Mouse (Mus musculus) left cerebral cortex, postnatal 14 days (tissue): Measurements from ENCODE around the gene Gmeb1. TPM values are rescaled to one million over a fixed set of nuclear protein-coding genes. Genes with fewer than 3 reads are reported as not detected.
"Not testable (repeated sequence)": the region's sequence is repeated elsewhere in the genome, so short reads cannot be mapped to it uniquely, and the experiment has no call there.

Source experiments
- DNase-seq, 2 experiments: peaks; one replicate each; pipeline ENCODE4 v3.0.0; 2021 to 2022; ENCODE audit warnings: low spot score in 2 of 2, mixed read lengths in 1 of 2
- intact Hi-C: fragments of 180-260 bp; cut with DNase I; formaldehyde crosslinking; loops from one replicate; pipeline ENCODE4 v1.15.1; 2025
- total RNA-seq, 2 experiments: library from RNA; stranded (reverse); gene quantifications; 2 replicates each; pipeline ENCODE4 v1.2.3; 2021

Gene Gmeb1
- total RNA-seq, 2 experiments from 2014 or later = 25.1 to 25.9 TPM

DNA sequence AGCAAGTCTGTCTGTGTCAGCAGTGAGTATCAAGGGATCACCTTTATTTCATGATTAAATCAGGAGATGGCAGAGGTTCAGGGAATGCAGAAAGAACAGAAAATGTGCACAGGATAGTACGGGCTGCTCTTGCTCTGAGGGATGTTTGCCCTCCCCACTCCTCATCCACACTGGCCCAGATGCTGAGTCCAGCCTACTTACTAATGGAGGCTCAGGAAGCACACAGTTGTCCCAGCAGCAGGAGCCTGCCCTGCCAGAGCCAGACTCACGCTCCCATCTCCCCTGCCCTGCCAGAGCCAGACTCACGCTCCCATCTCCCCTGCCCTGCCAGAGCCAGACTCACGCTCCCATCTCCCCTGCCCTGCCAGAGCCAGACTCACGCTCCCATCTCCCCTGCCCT lies 27.4 kb upstream of the Gmeb1 start:
- DNase-seq, intact Hi-C loops: not testable (repeated sequence)

DNA sequence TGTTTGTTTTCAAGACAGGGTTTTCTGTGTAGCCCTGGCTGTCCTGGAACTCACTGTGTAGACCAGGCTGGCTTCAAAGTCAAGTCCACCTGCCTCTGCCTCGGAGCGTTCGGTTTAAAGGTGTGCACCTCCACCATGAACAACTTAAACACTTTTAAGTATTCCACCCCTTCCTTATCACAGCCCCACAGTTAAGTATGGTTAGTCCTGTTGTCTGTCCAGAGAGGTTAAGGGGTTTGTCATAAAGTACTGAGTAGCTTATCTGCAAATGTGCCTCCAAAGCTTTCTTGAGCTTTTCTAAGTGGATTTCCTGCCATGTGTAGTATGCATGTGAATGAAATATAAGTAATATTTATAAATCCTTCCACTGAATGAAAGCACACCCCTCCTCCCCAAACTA lies 14.5 kb upstream of the Gmeb1 start:
- DNase-seq = no peak
- intact Hi-C loops = no loop called here

DNA sequence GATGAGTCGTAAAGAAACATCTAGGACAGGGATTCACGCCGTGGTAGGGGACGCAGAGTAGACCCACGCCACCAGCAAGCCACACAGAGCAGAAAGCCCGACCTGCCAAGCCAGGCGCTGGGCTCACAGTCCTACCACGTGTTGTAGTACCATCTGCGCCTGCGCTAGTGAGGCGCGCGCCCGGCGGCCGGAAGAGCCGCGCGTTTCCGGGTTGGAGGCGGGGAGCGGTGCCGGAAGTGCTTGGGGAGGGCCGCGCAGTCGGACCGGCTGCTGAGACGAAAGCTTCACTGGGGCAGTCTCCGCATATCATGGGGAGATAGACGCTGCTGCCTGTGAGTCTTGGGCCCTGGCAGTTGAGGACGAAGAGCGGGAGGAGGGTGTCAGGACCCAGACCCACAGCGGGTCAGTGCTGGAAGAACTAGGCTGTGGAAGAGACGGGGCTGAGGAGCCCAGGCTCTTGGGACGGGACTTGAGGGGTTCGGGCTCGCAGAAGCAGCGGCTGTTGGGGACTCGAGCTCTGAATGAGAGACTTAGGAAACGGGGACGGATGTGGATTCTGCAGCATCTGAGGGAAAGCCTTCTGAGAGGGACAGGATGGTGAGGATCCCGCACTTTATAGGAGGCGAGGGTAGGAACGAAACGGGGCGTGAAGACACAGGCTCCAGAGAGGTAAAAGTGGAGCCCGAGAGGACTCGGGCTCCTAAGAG lies 12.9 kb upstream of the Gmeb1 start, which contains the start of gene Taf12:
Taf12 (plus strand) TSS at position 220 of the 707 bp plus-strand sequence.
- peak; percentile 93 to 94 for DNase-seq
- intact Hi-C loops = loop anchor here (5.0 kb wide), 1 partner anchor 78 kb away; the partner anchor contains the start of gene Rcc1

DNA sequence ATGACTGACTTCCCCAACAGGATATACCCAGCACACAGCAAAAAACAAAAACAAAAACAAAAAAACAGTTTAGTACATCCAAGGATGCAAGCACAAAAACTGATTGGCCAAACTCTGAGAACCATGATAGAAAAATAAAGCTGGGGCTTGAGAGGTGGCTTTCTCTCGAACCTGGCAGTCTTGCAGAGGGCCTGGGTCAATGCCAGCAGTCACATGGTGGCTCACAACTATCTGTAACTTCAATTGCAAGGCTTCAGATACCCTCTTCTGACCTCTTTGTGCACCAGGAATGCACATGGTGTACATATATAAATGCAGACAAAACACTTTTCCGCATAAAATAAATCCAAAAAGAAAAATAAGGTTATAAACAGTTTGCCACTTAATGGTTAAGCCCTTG lies 11.8 kb upstream of the Gmeb1 start:
- DNase-seq = no peak
- intact Hi-C loops = loop anchor here (5.0 kb wide), 1 partner anchor 79 kb away; the partner anchor contains the start of gene Rcc1

DNA sequence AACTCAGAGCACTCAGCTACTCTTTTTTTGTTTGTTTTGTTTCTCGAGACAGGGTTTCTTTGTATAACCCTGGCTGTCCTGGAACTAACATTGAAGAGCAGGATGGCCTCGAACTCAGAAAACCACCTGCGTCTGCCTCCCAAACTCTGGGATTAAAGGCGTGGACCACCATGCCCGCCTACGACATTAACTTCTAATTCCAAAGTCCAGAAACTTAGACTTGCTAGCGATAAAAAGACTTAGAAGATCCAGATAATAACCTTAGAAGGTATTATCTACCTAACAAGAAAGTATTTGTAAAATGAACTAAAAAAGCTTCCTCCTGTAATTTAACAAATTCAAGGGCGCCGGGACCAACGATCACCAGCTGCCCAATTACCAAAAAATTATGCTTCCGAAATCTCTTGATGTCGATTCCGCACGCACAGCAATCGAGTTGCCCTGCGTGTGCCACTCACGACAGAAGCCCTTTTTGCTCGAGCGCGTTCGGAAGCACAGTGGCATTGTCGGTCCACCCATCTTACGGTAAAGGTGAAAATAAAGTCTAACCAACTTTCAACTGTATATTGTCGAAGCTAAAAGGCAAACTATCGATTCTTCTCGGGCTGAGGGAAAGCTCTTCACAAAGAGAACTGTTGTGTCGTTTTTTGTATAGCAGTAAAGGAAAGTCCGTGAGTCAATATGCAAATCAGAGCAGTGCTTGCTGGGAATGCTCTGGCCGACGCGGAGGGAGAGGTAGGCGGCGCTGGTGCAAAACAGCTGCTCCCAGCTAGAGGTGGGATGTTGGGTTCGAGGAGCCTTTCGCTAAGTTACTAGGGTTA lies 8.5 kb upstream of the Gmeb1 start:
- DNase-seq = peak; percentile 84 to 89
- intact Hi-C loops = loop anchor here (5.0 kb wide), 1 partner anchor 82 kb away; the partner anchor contains the start of gene Rcc1

DNA sequence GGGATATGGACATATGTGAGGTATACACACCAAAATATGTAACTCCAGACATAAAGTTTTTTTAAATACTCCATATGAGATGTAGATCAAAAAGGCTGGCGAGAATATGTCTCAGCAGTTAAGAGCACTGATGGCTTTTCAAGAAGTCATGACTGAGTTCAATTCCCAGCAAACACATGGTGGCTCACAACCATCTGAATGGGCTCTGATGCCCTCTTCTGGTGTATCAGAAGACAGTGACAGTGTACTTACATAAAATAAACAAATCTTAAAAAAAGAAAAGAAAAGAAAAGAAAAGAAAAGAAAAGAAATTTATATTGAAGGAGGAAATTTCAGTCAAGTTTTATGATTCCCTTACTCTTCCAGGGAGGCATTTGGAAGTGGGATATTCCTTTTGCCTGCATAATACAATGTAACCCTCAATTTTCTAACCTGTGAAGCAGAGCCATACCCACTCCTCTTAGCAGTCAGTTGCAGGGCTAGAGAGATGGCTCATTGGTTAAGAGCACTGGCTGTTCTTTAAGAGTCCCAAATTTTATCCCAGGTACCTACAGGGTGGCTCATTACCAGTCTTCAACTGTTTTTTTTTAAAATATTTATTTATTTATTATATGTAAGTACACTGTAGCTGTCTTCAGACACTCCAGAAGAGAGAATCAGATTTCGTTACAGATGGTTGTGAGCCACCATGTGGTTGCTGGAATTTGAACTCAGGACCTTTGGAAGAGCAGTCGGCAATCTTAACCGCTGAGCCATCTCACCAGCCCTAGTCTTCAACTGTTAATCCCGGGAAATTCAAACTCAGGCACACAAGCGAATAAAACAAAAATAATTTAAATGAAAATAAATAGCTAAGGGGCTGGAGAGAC lies 7.7 kb upstream of the Gmeb1 start:
- intact Hi-C loops = no loop called here
- no peak for DNase-seq

DNA sequence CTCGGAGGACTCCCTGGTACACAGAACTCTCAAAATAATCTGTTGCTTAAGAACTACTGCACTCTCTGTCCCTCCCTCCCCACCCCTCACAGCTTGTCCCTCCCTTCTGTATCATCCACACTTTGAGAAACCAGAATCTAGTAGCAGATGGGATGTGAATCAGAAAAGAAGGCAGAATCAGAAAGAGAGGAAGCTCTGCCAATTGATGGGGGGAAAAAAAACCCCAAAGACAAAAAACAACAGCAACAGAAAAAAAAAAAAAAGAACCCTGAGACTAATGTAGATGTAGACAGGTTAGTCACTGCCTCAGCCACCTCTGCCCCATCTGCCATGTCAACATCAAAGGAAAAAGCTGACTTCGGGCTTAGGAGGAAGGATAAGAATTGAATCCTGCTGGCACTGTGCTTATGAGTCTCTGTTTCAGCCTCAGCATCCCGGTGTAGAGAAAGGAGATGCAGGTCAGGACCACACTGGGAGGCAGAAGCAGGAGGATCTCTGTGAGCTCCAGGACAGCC lies 5.5 kb upstream of the Gmeb1 start:
- DNase-seq = no peak
- intact Hi-C loops = loop anchor here (2.0 kb wide), 1 partner anchor 54 kb away; the partner anchor contains the start of gene Ythdf2

DNA sequence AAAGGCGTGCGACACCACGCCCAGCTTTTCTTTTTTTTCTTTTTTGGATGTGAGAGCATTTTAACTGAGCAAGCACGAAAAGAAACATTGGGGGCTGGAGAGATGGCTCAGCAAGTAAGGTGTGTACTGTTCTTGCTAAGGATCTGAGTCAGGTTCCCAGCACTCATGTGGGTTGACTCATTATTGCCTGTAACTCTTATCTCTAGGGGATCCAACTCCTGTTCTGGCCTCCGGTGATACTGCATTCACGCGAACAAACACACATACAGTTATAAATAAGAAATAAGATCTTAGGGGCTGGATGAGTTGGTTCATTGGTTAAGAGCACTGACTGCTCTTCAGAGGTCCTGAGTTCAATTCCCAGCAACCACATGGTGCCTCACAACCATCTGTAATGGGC lies 1.9 kb upstream of the Gmeb1 start:
- intact Hi-C loops = no loop called here
- no peak for DNase-seq

DNA sequence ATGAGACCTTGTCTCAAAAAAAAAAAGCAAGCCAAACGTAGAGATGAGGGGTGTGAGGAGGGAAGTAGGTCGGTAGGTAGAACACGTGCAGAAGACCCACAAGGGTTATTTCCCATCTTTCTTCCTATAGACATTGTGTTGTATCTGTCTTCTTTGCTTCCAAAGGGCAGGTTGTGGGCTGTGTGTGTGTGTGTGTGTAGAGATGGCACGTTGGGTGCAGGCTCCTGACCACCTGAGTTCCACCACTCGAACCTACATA lies 885 bp upstream of the Gmeb1 start:
- intact Hi-C loops = no loop called here
- DNase-seq = no peak

DNA sequence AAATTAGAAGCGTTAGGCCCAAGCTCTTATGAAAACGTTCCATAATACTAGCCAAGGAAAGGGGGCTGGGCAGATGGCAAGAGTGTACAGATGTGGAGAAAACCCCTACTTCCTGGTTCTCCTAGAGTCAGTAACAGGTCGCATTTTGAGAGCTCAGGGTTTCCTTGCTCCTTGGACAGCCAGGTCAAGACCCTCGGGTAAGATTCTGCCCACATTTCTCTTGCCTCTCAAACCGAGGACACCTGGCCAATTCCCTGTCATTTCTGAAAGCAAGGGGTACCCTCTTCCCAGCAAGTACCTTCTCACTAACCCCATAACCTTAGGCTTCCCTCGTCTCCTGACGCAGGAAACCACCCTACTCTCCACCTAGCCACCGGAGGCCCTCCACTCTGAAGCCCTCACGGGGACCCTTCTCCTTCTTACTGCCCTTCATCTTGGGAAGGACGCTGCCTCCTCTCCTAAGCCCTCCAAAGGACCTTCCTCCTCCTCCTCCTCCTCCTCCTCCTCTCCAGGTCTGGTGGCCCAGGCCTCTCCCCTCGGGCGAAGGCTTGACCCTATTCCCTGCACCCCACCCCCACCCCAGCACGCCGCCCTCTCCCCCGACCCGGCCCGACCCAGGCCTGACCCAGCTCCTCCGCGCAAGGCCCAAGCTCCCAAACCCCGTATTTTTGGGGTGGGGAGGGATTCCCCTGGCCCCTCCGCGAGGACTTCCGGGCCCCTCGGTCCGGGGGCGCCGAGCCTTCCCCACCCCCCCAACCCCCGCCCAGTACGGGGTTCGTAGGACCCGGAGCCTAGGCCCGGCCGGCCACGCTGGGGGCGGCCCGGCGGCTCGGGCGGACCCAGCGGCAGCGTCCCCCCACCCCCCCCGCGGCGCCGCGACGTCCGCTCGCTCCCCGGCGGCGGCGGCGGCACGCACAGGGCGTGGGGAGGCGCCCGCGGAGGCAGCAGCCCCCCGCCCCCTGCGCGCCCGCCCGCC lies 710 bp downstream of the Gmeb1 start:
- intact Hi-C loops = no loop called here
- no peak for DNase-seq

DNA sequence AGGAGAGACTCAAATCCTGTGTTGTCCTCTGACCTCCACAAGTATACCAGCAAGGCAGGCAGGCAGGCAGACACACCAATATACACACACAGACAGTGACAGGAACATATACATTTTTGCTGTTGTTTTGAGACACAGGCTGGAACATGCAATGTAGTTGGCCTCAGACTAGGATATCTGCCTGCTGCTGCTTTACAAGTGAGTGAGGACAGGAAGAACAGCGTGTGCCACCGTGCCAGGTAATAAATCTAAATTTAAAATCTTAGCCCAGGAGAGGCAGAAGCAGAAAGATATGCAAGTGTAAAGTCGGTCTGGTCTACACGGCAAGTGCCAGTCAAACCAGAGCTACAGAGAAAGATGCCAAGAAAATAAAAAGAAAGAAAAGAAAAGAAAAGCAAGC lies 2.2 kb downstream of the Gmeb1 start:
- intact Hi-C loops = no loop called here
- no peak for DNase-seq

DNA sequence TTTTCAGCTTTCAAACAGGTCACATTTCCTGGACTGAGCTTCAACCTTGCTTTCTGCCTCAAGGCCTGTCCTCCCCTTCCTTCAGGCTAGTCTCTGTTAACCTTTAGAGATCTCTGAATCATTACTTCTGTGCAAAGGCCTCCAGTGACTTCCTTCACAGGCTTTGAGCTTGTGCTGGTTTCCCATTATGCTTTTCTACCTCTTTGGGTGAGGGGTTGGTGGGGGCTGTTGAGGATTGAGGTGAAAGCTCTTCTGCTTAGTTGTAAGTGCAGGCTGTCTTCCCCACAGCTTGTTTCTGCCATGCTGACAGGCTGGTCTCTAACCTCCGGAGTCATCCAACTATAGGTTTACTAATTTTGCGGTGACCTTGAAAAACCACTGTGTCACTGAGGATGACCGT lies 5.0 kb downstream of the Gmeb1 start:
- intact Hi-C loops = no loop called here
- DNase-seq = no peak

DNA sequence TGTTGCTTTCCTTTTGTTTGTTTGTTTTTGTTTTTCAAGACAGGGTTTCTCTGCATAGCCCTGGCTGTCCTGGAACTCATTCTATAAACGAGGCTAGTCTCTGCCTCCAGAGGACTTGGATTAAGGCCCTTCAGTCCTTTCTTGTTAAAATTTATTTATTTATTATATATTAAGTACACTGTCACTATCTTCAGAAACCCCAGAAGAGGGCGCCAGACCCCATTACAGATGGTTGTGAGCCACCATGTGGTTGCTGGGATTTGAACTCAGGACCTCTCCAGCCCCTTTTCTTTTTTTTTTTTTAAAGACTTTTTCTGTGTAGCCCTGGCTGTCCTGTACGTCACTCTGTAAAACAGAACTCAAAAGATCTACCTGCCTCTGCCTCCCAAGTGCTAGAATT lies 6.4 kb downstream of the Gmeb1 start:
- no peak for DNase-seq
- intact Hi-C loops = no loop called here

DNA sequence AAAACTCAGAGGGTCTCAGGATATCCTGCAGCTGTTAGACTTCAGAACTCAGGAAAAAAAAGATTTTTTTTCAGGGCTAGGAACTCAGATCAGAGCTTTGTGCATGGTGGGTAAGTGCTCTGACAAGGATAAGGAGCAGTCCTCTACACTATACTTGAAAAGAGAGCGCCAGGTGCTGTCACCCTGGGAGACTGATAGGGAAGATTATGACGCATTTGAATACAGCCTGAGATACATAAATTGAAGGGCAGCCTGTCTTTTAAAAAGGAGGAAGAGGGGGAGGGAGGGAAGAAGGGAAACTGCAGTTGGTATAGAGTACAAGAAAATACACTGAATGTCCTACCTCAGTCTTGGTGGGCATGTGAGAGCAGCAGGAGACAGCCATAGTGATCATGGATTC lies 7.8 kb downstream of the Gmeb1 start:
- DNase-seq = no peak
- intact Hi-C loops = no loop called here

DNA sequence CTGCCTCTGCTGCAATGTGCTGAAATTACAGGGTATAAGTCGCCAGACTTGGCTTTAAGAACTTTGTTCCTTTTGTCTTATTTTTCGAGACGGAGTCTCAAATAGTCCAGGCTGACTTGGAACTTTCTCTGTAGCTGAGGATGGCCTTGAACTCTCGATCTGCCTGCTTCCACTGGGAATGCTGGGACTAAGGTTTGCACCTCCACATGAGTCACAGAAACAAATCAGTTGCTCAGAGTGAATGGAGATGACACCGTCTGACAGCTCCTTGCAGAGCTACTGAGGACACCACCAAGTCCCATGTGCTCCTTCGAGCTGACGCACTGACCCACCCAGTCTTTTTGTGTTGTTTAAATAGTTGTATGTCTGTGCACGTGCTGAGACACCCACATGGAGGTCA lies 8.3 kb downstream of the Gmeb1 start:
- DNase-seq = no peak
- intact Hi-C loops = no loop called here

DNA sequence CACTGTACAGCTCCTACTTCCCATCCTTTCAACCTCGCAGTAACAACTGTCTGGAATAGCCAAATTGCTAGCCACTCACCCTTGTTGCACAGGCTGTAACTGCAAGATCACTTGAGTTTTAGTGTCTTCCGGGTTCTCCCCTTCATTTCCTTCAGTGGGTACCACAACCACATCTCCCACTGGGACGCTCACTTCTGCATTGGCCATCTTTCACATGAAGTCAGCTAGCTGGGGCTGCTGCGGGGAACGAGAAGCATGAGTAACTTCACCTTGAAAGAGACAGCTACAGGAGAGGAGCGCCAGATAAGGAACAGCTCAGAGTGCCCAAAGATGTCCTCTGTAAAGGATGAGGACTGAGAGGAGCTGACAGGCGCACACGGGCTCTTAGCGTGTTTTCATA lies 9.8 kb downstream of the Gmeb1 start:
- intact Hi-C loops = no loop called here
- no peak for DNase-seq

DNA sequence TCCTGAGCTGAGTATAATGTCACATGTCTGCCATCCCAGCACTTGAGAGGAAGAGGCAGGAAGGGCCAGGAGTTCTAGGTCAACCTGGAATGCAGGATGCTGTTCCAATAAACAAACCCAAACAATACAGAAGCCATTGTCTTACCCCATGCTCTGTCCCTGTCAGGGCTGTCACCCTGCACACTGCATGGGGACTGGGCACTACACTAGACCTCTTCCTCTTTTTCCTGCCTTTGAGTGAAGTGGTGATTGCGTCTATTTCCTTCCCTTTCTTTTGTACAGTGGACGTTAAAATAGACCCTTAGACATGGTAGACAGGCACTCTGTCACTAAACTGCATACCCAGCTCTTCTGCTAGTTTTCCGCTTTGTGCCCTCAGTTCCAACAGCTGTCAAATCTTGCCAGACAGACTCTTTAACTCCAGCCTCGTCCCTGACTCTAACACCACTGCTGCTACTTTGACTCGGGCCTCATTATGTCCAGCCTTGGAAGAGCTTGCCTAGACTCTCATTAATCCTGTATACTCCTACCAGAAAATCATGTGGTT lies 13.9 kb downstream of the Gmeb1 start:
- no peak for DNase-seq
- intact Hi-C loops = no loop called here

DNA sequence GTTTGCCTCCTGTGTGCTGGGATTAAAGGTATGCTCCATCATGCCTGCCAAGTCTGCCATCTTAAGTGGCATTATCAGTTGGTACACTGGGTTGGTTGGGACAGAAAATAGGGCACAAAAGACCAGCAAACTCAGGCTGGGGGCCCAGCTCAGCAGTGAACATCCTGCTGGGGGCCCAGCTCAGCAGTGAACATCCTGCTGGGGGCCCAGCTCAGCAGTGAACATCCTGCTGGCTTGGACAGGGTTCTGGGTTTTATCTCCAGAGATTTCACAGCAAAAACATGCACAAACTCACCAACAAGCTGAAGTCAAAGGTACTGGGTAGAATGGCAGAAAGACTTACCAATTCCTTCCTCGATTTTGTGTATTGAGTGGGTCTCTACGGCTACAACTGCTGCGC lies 15.8 kb downstream of the Gmeb1 start:
- intact Hi-C loops = no loop called here
- no peak for DNase-seq
